Mouse (Mus musculus): ENCODE measurements around the gene Hist1h2bj. TPM values are rescaled to one million over a fixed set of nuclear protein-coding genes. Genes with fewer than 3 reads are reported as not detected.

The Hist1h2bj gene
- polyA plus RNA-seq, 1 experiment from 2014 or later = 6.8 TPM

Small RNA genes within 50 kb of the gene (microRNA-seq; reads per million reads assigned to microRNA genes)
- gene Gm26300 (not detected), gene Gm44390 (not detected), gene Gm44486 (not detected)

Other genes with a start within 250 kb of the Hist1h2bj start
- 12.2 and 15.4 TPM in 2 replicates for gene Hist1h2bq, start 233.0 kb upstream of the Hist1h2bj start, polyA plus RNA-seq (2015; fragmentation: Nextera tagmentation; extraction: Ambion mirVana)
- gene Hist1h2ao, start 232.7 kb upstream of the Hist1h2bj start, polyA plus RNA-seq (2015; fragmentation: Nextera tagmentation; extraction: Ambion mirVana) = 1.8 TPM in 1 of 2 replicates, not detected in the other
- not detected in 2 replicates for gene Hist1h4m, start 231.5 kb upstream of the Hist1h2bj start, polyA plus RNA-seq (2015; fragmentation: Nextera tagmentation; extraction: Ambion mirVana)
- gene Hist1h4n, start 211.0 kb upstream of the Hist1h2bj start, polyA plus RNA-seq (2015; fragmentation: Nextera tagmentation; extraction: Ambion mirVana) = 6.1 and 9.4 TPM in 2 replicates
- 1,855 and 2,360 TPM in 2 replicates for gene Hist1h2ap, start 209.7 kb upstream of the Hist1h2bj start, polyA plus RNA-seq (2015; fragmentation: Nextera tagmentation; extraction: Ambion mirVana)
- gene Hist1h2br, start 209.5 kb upstream of the Hist1h2bj start, polyA plus RNA-seq (2015; fragmentation: Nextera tagmentation; extraction: Ambion mirVana) = 11.5 and 15.4 TPM in 2 replicates
- gene Zfp184, start 98.1 kb upstream of the Hist1h2bj start, polyA plus RNA-seq (2015; fragmentation: Nextera tagmentation; extraction: Ambion mirVana) = 23.6 and 24.7 TPM in 2 replicates
- gene Pom121l2, start 62.0 kb upstream of the Hist1h2bj start, polyA plus RNA-seq (2015; fragmentation: Nextera tagmentation; extraction: Ambion mirVana) = not detected in 2 replicates
- 0.14 TPM in 1 of 2 replicates, not detected in the other for gene Prss16, start 33.5 kb upstream of the Hist1h2bj start, polyA plus RNA-seq (2015; fragmentation: Nextera tagmentation; extraction: Ambion mirVana)
- gene Hist1h2ah, start 7.6 kb upstream of the Hist1h2bj start, polyA plus RNA-seq (2015; fragmentation: Nextera tagmentation; extraction: Ambion mirVana) = 2.5 and 9.8 TPM in 2 replicates
- 4.5 and 4.6 TPM in 2 replicates for gene Hist1h2bk, start 7.3 kb upstream of the Hist1h2bj start, polyA plus RNA-seq (2015; fragmentation: Nextera tagmentation; extraction: Ambion mirVana)
- 16.9 and 19.2 TPM in 2 replicates for gene Hist1h4i, start 1.9 kb upstream of the Hist1h2bj start, polyA plus RNA-seq (2015; fragmentation: Nextera tagmentation; extraction: Ambion mirVana)
- 19.7 and 27.8 TPM in 2 replicates for gene Hist1h2ag, start 270 bp upstream of the Hist1h2bj start, polyA plus RNA-seq (2015; fragmentation: Nextera tagmentation; extraction: Ambion mirVana)
- not detected in 2 replicates for gene Vmn1r188, start 41.2 kb downstream of the Hist1h2bj start, polyA plus RNA-seq (2015; fragmentation: Nextera tagmentation; extraction: Ambion mirVana)
- not detected in 2 replicates for gene Vmn1r189, start 62.6 kb downstream of the Hist1h2bj start, polyA plus RNA-seq (2015; fragmentation: Nextera tagmentation; extraction: Ambion mirVana)
- gene Vmn1r191, start 140.8 kb downstream of the Hist1h2bj start, polyA plus RNA-seq (2015; fragmentation: Nextera tagmentation; extraction: Ambion mirVana) = not detected in 2 replicates
- not detected in 2 replicates for gene Vmn1r192, start 147.9 kb downstream of the Hist1h2bj start, polyA plus RNA-seq (2015; fragmentation: Nextera tagmentation; extraction: Ambion mirVana)
- gene Vmn1r193, start 179.9 kb downstream of the Hist1h2bj start, polyA plus RNA-seq (2015; fragmentation: Nextera tagmentation; extraction: Ambion mirVana) = not detected in 2 replicates
- gene Vmn1r194, start 201.0 kb downstream of the Hist1h2bj start, polyA plus RNA-seq (2015; fragmentation: Nextera tagmentation; extraction: Ambion mirVana) = not detected in 2 replicates
- gene Vmn1r195, start 227.3 kb downstream of the Hist1h2bj start, polyA plus RNA-seq (2015; fragmentation: Nextera tagmentation; extraction: Ambion mirVana) = not detected in 2 replicates
- not detected in 2 replicates for gene Vmn1r196, start 246.7 kb downstream of the Hist1h2bj start, polyA plus RNA-seq (2015; fragmentation: Nextera tagmentation; extraction: Ambion mirVana)

All from forebrain, embryonic 15.5 days (tissue).